Mouse (Mus musculus): ENCODE measurements around the gene Blm. TPM values are rescaled to one million over a fixed set of nuclear protein-coding genes. Genes with fewer than 3 reads are reported as not detected.
A peak's percentile ranks its signal among the peaks of the same experiment; 100 is the strongest.

The Blm gene
- 1 to 10 TPM; 3.1 to 4.3 TPM for total RNA-seq (2021)

DNA sequence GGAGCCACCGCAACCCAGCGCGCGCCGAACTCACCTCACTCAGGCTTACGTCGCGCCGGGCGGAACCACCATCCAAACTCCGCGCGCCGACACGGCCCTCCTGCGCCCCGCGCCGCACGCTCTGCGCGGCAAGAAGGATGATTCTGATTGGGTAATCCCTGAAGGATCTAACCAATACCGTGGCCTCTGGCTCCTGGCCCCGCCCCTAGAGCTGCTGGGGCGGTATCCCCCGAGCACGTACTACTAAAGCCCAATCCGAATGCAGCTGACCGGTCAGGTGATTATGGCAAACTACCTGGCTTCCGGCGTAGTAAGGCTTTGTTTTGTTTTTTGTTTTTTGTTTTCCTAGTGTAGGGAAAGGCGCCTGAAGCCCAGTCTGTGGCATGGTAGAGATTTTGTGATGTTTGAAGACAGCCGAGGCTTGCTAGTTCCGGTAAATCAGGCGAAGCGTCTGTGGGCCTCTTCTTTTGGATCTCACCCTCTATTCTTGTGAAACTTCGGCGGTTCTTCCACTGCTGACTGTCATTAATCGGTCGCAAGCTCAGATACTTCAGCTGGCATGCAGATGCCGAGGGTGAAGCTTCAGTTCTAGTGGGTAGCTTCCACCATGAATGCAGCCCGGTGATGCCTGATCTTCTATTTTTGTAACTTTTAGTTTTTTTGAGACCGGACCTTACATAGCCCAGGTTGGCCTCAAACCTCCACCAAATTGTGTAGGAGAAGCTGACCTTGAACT is at the start of gene Blm:
Blm (minus strand) TSS at position 111 of the 736 bp plus-strand sequence.
- peak; percentile 96 to 99 for DNase-seq (ENCODE audit: low spot score in 2 of 2)
- intact Hi-C loops (cut with DNase I), result no loop called here

DNA sequence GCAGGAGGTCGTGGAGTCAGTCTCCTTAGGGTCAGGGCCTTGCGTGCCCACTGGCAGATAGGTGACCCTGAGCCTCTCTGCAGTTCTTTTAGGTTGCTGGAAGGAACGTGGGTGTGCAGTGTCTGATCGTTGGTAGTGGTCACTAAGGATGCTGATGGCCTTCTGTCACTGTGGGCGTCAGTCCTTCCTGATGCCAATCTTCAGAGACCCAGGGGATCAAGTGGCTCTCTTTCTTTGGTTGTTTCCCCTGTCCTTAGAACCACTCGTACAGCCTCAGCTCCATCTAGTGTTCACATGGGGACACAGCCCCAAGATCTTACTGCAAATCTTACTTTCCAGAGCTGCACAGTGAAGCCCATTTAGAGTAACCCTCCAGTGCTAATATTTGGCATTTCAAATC is 49.1 kb upstream of the Blm start:
- DNase-seq (ENCODE audit: low spot score in 2 of 2), result peak; percentile 54 to 69
- intact Hi-C loops (cut with DNase I), result loop anchor here (1.0 to 10.0 kb wide), 3 partner anchors 182 to 449 kb away; no protein-coding TSS in a partner anchor

DNA sequence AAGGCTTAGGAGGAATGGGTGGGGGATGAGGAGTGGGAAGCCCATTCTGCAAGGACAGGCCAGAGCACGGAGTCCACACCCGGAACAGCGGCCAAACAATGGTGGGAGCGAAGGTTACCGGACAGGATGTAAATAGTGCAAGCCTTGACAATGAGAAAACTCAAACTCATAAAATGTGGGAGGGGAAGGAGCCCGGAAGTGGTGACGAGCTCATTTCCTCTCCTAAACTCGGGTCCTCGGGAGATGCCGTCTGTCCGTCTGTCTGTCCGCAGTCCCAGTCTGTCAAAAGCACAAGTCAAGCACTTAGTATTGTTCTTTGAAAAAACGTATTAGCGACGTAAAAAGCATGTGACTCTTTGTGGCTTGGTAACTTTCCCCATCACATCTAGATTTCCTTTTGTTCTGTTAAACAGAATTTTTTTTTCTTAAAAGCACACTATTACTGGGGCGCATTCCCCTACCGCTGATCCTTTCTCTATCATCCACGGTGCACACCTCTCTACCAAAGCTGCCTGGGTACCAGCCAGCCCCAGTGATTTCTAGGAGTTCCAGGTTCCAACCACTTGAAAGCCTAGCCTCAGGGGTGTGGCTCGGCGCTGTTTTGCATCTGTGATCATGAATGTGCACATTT is 48.0 kb upstream of the Blm start:
- intact Hi-C loops (cut with DNase I), result loop anchor here (5.0 to 10.0 kb wide), 2 partner anchors 181 to 448 kb away; no protein-coding TSS in a partner anchor
- DNase-seq (ENCODE audit: low spot score in 2 of 2), result no peak

DNA sequence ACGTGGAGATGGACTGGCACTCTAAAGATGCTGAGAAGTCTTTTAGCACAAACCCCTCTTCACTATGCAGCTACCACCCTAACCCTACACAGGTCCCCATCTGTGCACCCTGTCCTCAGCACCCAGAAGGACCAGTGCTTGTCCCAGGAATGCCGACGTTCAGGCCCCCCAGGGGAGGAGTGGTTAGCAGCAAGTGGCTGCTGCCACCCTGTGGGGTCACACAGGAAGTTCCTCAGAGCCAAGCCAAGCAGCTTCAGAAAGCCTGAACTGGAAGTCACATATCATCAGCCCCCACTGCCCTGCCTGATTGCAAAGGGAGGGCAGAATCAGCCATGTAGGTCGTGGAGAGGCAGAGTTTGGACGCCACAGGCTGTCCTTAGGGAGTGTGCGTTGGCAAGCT is 45.4 kb upstream of the Blm start:
- intact Hi-C loops (cut with DNase I), result loop anchor here (1.0 to 10.0 kb wide), 3 partner anchors 178 to 446 kb away; no protein-coding TSS in a partner anchor
- DNase-seq (ENCODE audit: low spot score in 2 of 2), result no peak

DNA sequence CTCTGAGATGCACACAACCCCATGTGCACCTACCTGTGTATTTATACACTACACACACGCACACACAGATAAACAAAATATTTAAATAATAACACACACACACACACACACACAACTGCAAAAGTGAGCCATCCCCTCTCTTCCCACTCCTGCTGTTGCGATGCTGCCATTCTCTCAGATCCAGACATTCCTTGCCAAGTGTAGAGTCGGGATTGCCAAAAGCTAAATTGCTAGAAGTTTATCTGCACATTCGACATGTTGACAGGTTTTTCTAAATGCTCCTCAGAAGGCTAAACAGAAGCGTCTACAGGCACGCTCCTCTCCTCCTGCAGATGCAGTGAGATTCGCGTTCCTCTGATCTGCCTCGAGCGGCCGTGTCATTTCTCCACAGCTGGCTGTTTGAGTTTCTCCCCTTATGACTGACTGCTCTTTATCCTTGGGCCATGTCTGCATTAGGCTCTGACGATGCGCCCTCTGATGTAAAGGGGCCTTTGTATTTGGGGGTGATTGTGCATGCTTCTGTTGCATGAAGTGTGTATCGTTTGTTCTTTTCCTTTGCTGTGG is 42.6 kb upstream of the Blm start:
- DNase-seq (ENCODE audit: low spot score in 2 of 2), result no peak
- intact Hi-C loops (cut with DNase I), result no loop called here

DNA sequence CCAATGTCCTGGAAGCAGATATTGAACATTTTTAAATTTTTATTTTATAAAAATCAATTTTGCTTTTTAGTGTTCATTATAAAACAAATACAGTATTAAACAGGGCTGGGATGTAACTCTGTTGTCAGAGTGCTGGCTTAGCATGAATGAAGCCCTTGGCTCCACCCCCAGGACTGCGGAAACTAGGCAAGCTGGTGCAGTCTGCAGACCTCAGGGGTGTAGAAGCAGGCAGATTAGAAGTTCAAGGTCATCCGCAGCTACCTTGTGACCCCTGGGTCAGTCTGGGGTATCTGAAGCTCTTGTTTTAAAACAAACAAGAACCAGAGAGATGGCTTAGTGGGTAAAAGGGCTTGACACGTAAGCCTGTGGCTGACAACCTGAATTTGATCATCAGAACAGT is 41.7 kb upstream of the Blm start:
- intact Hi-C loops (cut with DNase I), result no loop called here
- DNase-seq (ENCODE audit: low spot score in 2 of 2), result no peak

DNA sequence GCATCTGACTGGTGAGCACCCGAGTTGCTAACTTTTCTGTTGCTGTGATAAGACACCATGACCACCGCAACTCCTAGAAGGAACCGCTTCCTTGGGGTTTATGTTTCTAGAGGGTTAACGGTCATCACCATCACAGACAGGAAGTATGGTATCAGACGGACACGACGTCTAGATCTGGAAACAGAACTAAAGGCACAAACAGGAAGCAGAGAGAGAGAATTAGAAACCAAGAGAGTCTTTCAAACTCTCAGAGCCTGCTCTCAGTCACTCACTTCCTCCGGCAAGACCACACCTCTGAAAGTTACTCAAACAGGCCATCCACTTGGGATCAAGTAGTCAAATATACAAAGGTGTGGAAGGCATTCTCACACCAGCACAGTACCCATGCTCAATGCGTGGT is 40.8 kb upstream of the Blm start:
- DNase-seq (ENCODE audit: low spot score in 2 of 2), result no peak
- intact Hi-C loops (cut with DNase I), result no loop called here

DNA sequence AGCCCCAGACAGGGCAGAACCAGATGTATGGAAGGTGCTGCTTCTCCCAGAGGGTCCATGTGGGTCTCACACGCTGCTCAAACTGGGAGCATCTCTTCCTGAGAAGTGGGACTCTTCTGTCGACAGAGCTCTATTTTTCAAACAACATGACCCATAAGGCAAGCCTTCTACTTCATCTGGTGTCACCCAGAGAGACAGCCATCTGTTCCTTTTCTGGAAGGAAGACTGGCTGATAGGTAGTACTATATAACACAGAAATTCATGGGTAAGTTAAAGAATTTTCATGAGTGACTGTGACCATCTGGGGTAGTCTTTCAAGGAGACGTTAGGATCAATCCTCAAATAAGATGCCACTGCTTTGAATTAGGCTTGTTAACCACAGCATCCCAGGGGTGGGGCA is 38.2 kb upstream of the Blm start:
- DNase-seq (ENCODE audit: low spot score in 2 of 2), result no peak
- intact Hi-C loops (cut with DNase I), result no loop called here

DNA sequence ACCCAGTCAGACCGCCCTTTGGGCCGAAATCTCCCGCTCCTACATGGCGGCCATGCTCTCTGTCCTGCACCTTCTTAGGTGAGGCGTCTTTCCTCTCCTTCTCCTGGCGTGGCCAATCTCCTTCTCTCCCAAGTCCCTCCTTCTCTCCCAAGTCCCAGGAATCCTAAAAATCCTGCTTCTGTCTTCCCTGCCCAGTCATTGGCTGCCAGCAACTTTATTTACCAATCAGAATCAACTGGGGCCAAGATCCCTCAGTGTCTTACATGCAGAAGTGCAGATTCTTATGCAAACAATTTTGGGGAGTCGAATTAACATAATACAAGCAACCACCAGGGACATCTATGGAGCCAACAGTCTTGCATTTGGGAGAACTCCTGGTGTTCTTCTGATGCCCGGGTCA is 33.1 kb upstream of the Blm start:
- no peak for DNase-seq (ENCODE audit: low spot score in 2 of 2)
- intact Hi-C loops (cut with DNase I), result no loop called here

DNA sequence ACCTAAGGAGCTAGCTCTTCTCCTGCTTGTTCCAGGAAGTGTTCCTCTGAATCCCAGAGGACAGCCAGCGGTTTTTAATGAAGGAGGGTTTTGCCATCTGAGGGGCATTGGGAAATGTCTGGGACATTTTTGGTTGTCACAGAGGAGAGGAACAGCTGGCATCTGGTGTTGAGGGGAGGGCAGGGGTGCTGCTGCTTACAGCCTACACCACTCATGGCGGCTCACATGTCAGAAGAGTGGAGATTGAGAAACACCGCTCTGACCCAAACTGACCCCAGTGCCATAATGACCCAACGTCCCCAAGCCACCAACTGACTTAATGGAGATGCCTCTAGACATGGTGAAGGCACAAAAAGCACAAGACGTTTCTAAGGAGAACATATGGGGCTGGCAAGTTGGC is 27.0 kb upstream of the Blm start:
- DNase-seq (ENCODE audit: low spot score in 2 of 2), result no peak
- intact Hi-C loops (cut with DNase I), result no loop called here

DNA sequence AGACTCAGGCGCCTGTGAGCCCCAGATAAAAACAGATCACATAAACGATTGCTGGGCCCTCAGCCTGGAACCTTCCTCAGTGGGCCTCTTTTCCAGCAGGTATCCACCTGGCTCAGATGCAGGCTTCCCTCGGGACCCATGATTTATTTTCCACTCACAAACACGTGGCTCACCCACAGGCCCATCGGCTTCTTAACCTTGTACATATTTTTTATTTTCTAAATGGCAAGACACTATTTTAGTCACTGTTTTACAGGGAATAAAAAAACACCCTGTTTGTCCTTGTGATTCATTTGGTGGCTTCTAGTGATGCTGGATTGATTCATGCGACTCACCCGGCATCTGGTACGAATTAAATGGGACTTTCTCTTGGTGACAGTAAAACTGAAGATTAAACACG is 26.4 kb upstream of the Blm start:
- no peak for DNase-seq (ENCODE audit: low spot score in 2 of 2)
- intact Hi-C loops (cut with DNase I), result no loop called here

DNA sequence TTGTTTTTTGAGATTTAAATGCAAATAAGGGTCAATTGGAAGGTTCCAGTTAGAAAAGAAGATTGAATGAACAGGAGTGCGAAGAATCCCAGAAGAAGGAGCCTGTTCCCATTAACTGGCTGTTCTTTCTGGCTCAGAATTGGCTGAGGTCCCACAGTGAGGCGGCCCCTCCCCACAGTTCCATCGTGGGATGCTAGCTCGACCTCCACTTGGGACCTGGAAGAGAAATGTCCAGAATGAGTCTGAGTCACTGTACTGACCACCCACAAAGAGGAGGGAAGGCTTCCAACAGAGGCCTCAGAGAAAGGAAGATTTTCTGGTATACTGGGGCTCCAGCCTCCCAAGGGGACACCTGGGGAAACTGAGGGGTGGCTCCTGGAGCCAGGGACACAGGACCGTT is 23.7 kb upstream of the Blm start:
- intact Hi-C loops (cut with DNase I), result no loop called here
- DNase-seq (ENCODE audit: low spot score in 2 of 2), result no peak

DNA sequence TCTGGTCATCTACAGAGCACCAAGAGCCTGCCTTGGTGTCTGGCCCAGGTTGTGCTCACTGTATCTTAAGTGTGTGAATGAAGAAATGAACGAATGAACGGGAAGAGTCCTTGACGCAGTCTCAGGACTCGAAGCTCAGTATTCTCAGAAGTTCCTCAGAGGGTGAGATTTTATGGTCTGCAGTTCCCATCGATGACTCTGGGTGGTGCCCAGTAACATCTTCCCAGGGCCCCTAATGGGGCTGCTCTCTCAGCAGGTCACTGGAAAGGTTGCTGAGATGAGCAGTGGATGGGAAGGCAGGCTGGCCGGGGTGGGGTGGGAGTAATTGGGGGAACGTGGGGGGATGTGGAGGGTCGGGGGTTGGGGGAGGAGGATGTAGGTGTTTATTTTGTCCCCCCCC is 23.2 kb upstream of the Blm start:
- intact Hi-C loops (cut with DNase I), result no loop called here
- DNase-seq (ENCODE audit: low spot score in 2 of 2), result no peak

DNA sequence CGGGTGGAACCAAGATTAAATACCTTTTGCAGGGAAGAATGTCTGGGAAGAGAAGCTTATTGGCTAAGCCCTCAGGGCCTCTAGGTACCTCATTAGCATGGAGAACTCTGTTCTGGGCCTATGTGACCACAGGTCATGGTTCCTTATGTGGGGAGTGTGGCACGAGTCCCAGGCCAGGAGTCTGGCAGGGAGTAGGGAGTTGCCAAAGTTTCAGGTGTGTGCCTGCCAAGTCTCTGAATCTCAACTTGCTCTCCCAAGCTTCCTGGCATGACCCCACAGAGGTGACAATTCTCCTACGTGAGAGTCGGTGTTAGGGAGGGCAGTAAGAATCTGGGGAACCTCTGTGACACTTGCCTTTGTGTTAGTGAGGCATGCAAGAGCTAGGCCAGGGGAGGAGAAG is 22.2 kb upstream of the Blm start:
- no peak for DNase-seq (ENCODE audit: low spot score in 2 of 2)
- intact Hi-C loops (cut with DNase I), result no loop called here

DNA sequence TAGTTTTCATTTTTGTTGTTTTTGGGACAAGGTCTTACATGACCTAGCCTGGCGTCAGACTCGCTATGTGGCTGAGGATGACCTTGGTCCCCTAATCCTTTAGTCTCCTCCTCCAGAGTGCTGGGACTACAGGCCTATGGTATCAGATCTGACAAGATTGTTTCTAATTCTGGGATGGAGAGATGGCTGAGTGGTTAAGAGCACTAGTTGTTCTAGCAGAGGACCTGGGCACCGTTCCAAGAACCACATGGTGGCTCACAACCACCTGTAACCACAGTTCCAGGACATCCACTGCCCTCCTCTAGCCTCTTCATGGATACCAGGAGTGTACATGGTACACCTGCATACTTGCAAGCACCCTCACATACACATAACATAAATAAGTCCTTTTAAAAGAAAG is 21.2 kb upstream of the Blm start:
- no peak for DNase-seq (ENCODE audit: low spot score in 2 of 2)
- intact Hi-C loops (cut with DNase I), result no loop called here

DNA sequence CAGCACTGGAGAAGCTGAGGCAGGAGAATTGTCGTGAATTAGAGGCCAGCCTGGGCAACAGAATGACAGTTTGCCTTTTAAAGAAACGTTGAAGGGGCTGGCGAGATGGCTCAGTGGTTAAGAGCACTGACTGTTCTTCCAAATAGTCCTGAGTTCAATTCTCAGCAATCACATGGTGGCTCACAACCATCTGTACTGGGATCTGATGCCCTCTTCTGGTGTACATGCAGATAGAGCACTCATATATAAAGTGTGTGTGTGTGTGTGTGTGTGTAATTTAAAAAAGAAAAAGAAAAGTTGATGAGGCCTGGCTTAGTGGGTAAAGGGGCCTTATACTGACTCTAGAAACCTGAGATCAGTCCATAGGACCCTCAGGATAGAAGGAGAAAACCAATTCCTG is 20.2 kb upstream of the Blm start:
- no peak for DNase-seq (ENCODE audit: low spot score in 2 of 2)
- intact Hi-C loops (cut with DNase I), result no loop called here

DNA sequence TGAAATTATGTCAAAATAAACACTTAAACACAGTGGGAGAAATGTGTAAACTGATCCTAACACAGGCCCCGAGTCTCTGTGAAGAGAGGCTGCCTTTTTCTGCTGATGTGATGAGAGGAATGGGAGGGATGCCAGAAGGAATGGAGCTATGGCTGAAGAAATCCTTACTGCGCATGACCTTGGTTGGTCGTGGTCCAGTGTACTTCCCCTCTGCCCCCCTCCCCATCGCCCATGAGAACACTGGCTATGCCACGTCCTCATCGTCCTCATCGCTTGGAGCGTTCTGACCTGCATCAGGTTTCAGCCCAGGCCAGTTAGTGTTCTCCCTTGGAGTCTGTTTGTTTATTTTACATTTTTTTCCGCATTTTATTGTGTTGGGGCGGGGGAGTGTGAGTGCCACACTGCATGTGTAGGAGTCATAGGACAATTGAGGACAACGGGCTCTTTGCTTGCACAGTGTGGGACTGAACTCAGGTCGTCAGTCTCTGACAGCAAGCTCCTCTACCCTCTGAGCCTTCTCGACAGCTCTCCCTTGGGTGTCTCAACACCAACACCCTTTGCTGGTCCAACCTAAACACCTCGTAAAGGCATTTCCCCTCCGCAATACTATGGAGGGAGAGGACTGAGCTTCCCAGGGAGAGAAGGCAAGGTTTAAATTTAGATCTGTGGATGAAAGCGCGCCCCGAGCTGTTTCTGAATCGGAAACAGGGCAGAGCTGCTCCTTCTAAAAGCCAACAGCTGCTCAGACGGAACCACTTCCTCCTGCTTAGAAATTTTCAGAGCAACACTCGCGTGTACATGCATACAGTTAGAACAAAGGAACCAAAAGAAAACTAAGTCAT is 19.5 kb upstream of the Blm start:
- peak; percentile 47 to 78 for DNase-seq (ENCODE audit: low spot score in 2 of 2)
- intact Hi-C loops (cut with DNase I), result no loop called here

DNA sequence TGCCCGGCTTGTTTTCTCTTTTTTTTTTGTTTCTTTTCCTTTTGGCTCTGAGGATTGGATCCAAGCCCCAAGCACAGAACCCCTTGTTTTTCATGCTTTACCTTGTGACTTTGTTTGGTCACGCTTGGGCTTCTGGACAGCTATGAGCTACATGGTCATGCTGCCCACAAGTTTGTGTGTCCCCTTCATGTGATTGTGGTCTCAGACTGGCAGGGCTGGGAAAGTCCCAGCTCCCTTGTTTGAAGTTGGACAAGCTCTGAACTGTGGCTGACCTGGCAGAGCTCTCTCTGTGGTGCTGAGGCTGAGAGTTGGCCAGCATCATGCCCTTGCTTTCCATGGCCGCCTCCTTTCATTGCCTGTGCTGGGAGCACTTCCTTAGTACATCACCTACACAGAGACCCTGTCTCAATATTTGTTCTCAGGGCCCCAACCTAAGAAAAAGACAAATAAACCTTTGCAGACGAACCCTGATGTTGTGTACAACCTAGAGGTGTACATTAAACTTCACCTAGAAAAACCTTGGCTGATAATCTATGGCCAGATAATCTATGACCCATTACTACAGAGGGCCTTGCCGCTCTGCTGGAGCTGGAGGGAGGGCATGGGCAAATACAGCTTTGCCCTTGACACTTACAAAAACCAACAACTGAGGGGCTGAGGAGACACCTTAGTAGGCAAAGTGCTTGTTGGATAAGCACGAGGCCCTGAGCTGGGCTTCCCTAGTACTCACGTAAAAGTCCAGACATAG is 13.8 kb upstream of the Blm start:
- no peak for DNase-seq (ENCODE audit: low spot score in 2 of 2)
- intact Hi-C loops (cut with DNase I), result no loop called here

DNA sequence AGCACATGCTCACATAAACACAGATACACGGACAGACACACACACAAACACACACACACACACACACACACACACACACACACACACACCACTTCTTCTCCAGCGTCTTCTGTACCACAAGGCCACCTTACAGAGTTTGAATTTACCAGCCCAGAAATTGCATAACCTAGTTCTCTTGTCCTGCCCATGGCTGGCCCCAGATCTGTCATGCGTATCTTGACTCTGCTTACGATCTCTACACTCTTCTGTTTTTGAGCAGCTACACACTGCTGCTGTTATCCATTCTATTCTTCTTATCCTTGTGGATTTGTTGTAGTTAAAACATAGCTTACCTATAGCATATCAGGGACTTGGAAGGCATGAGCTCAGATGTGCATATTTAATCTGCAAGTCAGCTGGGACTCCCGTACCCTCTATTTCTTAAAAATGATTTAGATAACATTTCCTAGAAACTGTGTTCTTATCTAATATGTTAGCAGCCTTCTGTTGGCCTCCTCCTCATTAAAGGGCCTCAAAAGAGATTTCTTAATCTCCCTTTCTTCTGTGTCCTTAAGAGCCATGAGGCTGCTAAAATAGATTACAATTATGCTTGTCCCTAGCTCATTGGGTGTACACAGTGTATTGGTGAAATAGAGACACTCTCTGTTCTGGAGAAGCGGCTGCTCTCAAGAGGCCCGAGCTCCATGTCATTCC is 7.4 kb upstream of the Blm start:
- intact Hi-C loops (cut with DNase I), result no loop called here

More for the DNA sequence above, 7.4 kb upstream of the Blm start:
- DNase-seq (ENCODE audit: low spot score in 2 of 2), result no peak
